Mouse (Mus musculus) heart, embryonic 10.5 days (tissue): Measurements from ENCODE around the gene Ugt2b36. TPM values are rescaled to one million over a fixed set of nuclear protein-coding genes. Genes with fewer than 3 reads are reported as not detected.
"Not testable (repeated sequence)": the region's sequence is repeated elsewhere in the genome, so short reads cannot be mapped to it uniquely, and the experiment has no call there.

ENCODE experiments used
- DNase-seq: peaks from one replicate; pipeline ENCODE4 v3.0.0-alpha.2; 2017; ENCODE audit warnings: low spot score
- H3K27ac ChIP-seq: fragments of 300-500 bp; sonication (generic); 2 replicates; pipeline ENCODE4 v1.5.1; 2016; ENCODE audit warnings: mild to moderate bottlenecking
- H3K27me3 ChIP-seq: fragments of 300-500 bp; sonication (generic); 2 replicates; pipeline ENCODE4 v1.6.1; 2016; ENCODE audit warnings: mild to moderate bottlenecking; ENCODE audit not compliant: poor library complexity, insufficient read depth, severe bottlenecking
- H3K36me3 ChIP-seq: fragments of 300-500 bp; sonication (generic); 2 replicates; pipeline ENCODE4 v1.6.1; 2016; ENCODE audit warnings: mild to moderate bottlenecking, moderate library complexity
- H3K4me1 ChIP-seq: fragments of 300-500 bp; sonication (generic); 2 replicates; pipeline ENCODE4 v1.6.1; 2016; ENCODE audit warnings: mild to moderate bottlenecking
- H3K4me3 ChIP-seq: fragments of 300-500 bp; sonication (generic); 2 replicates; pipeline ENCODE4 v1.5.1; 2016; ENCODE audit warnings: mild to moderate bottlenecking, moderate library complexity
- H3K9me3 ChIP-seq: fragments of 300-500 bp; sonication (generic); 2 replicates; pipeline ENCODE4 v1.6.1; 2016; ENCODE audit warnings: mild to moderate bottlenecking, moderate library complexity
- WGBS: fragments of 180-500 bp; shearing (Covaris S2); methylation state at CpG from one replicate; pipeline ENCODE4 v1.1.7; 2016; 5-methylcytosine and 5-hydroxymethylcytosine counted together
- polyA plus RNA-seq: library from polyadenylated mRNA; unstranded; fragments of >200 nt; fragmentation: Nextera tagmentation; extraction: Ambion mirVana; gene quantifications from 2 replicates; pipeline ENCODE4 v1.2.1, GENCODE M21; 2016

The Ugt2b36 gene
- 0.18 TPM in 1 of 2 replicates, not detected in the other for polyA plus RNA-seq

GRCm38 (mm10) chr5:87092346-87093027, at the start of gene Ugt2b36:
TSS of gene Ugt2b36 (minus strand) at chr5:87092555.
- no peaks in the 10 kb centered on the region for H3K27me3 ChIP-seq
- WGBS: 49% methylated on average over 1 of the region's 1 CpGs
- H3K9me3 ChIP-seq: no peaks in the 10 kb centered on the region
- H3K36me3 ChIP-seq: no peaks in the 10 kb centered on the region
- no peaks in the 10 kb centered on the region for H3K4me1 ChIP-seq
- H3K4me3 ChIP-seq: no peak within 1 kb of the TSS
- DNase-seq: no peak
- H3K27ac ChIP-seq: no peak within 1 kb of the TSS

DNA sequence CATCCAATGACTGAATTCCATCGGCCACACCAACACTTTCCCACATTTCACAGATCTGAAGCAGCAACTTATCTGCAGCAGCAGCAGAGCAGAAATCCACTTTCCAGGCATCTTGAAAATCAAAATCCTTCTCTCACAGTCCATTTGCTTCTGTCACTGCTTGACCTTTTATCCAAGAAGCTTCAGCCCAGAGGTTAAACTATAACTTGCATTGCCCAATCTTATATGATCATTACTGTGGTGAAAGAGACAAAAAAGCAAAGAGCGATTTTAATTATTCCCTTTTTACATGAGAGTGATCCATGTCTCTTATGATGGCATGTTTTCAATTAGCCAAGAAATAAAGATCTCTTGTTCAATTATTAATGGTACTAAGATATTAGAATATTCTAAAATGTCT, 47.8 kb upstream of the Ugt2b36 start, which contains the start of gene Ugt2b5:
Gene Ugt2b5, minus strand, starts transcription at position 123 of the 400 bp plus-strand sequence.
- not testable (repeated sequence) for H3K27me3 ChIP-seq, DNase-seq
- 90% methylated on average over 2 of the region's 2 CpGs for WGBS

GRCm38 (mm10) chr5:87103697-87104096, 11.3 kb upstream of the Ugt2b36 start:
- WGBS: 83% methylated on average over 1 of the region's 1 CpGs
- not testable (repeated sequence) for H3K27ac ChIP-seq, H3K36me3 ChIP-seq, H3K4me1 ChIP-seq, H3K9me3 ChIP-seq, H3K4me3 ChIP-seq, H3K27me3 ChIP-seq, DNase-seq

More for the DNA sequence above, 47.8 kb upstream of the Ugt2b36 start, which contains the start of gene Ugt2b5:
- H3K9me3 ChIP-seq, H3K4me1 ChIP-seq, H3K36me3 ChIP-seq, H3K27ac ChIP-seq, H3K4me3 ChIP-seq: not testable (repeated sequence)

GRCm38 (mm10) chr5:87091111-87091510, 1.2 kb downstream of the Ugt2b36 start:
- Histone ChIP-seq H3K4me1 (no peaks in the 10 kb centered on the region), H3K9me3 (no peaks in the 10 kb centered on the region), H3K27me3 (no peaks in the 10 kb centered on the region), H3K4me3 (no peak overlapping the region), H3K27ac (no peak overlapping the region), H3K36me3 (no peaks in the 10 kb centered on the region)
- no peak for DNase-seq

DNA sequence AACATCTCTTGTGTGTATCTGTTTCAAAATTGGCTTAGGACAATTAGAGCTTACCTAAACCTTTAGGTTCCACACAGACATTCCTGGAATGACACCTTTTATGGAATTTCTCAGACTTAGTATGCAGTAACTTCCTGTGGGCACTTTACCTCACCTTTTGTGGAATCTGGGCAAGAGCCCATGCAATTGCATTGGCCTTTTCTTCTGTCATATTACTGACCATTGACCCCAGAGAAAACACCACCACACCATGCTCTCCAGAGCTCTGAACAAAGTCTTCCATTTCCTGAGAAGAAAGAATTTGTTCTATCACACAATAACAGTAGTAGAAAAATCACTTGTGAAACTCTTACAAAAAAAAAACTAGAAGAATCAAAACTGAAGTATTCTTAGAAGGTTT, 3.1 kb downstream of the Ugt2b36 start:
- DNase-seq: no peak

GRCm38 (mm10) chr5:87086269-87086668, 6.1 kb downstream of the Ugt2b36 start:
- WGBS: 71% methylated on average over 3 of the region's 3 CpGs
- no peak for DNase-seq
- no peak overlapping the region for H3K4me3 ChIP-seq
- no peaks in the 10 kb centered on the region for H3K27me3 ChIP-seq
- H3K9me3 ChIP-seq: no peaks in the 10 kb centered on the region
- H3K36me3 ChIP-seq: no peaks in the 10 kb centered on the region
- H3K4me1 ChIP-seq: no peaks in the 10 kb centered on the region
- H3K27ac ChIP-seq: no peak overlapping the region

More for the DNA sequence above, 3.1 kb downstream of the Ugt2b36 start:
- Histone ChIP-seq H3K4me1 (no peaks in the 10 kb centered on the region), H3K27ac (no peak overlapping the region), H3K36me3 (no peaks in the 10 kb centered on the region), H3K4me3 (no peak overlapping the region), H3K27me3 (no peaks in the 10 kb centered on the region), H3K9me3 (no peaks in the 10 kb centered on the region)

DNA sequence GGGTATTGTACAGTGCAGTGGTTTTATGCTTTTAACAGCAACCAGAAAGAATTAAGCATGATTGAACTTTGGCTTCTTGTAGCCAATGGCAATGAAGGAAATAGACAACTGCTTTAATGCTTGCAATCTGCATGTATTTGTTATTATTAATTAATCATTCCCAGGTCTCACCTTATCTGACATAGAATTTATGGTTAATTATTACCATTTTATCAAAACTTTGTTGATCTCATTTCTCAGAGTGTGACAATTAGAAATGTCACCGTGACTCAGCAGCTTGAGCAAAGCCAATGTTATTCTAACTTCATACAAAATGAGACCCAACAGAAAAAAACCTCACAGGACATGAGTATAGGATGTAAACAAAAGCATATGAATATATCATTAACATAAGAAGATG, 61.7 kb downstream of the Ugt2b36 start:
- H3K27me3 ChIP-seq: no peaks in the 10 kb centered on the region
- no peak overlapping the region for H3K4me3 ChIP-seq
- no peak overlapping the region for H3K27ac ChIP-seq
- no peak for DNase-seq
- WGBS: 85% methylated on average over 1 of the region's 1 CpGs
- no peaks in the 10 kb centered on the region for H3K4me1 ChIP-seq
- no peaks in the 10 kb centered on the region for H3K36me3 ChIP-seq
- no peaks in the 10 kb centered on the region for H3K9me3 ChIP-seq

DNA sequence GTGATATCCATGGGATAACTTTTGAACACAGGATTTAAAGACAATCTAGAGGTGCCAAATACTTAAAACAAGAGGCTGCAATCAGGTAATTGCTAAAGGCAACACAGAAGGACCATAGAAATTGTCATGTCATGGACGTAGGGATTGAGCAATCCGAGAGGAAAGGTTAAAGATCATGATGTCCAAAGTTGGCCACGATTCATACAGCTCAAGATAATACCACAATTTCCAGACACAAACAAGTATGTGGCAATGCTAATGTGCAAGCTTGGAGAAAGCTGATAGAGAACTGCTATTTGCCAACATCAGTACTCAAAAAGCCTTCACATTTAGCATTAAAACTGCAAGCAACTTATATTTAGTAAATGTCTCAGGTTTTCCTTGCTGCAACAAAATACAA, 65.0 kb downstream of the Ugt2b36 start:
- WGBS: 73% methylated on average over 3 of the region's 3 CpGs
- H3K4me3 ChIP-seq: no peak overlapping the region
- no peak for DNase-seq
- no peaks in the 10 kb centered on the region for H3K4me1 ChIP-seq
- no peaks in the 10 kb centered on the region for H3K36me3 ChIP-seq
- H3K27ac ChIP-seq: no peak overlapping the region
- no peaks in the 10 kb centered on the region for H3K9me3 ChIP-seq
- H3K27me3 ChIP-seq: no peaks in the 10 kb centered on the region

Other genes starting within 250 kb of the Ugt2b36 start
- 0.06 and 2.2 TPM in 2 replicates for gene Ugt2b34, start 185.6 kb downstream of the Ugt2b36 start, polyA plus RNA-seq
- not detected in 2 replicates for gene Ugt2b1, start 166.0 kb downstream of the Ugt2b36 start, polyA plus RNA-seq
- gene Ugt2b35, start 91.7 kb downstream of the Ugt2b36 start, polyA plus RNA-seq: not detected in 2 replicates
- gene Ugt2b5, start 47.8 kb upstream of the Ugt2b36 start, polyA plus RNA-seq: 0.25 TPM in 1 of 2 replicates, not detected in the other
- gene Ugt2b37, start 162.2 kb upstream of the Ugt2b36 start, polyA plus RNA-seq: not detected in 2 replicates
- not detected in 2 replicates for gene Ugt2a3, start 244.6 kb upstream of the Ugt2b36 start, polyA plus RNA-seq